Mouse (Mus musculus) forebrain, embryonic 14.5 days (tissue): ENCODE measurements around the gene Atp6v0a1. TPM values are rescaled to one million over a fixed set of nuclear protein-coding genes. Genes with fewer than 3 reads are reported as not detected.

ENCODE experiments used
- ATAC-seq: fragments of 200-750 bp; cut with Nextera tagmentation; 2 replicates; pipeline ENCODE4 v1.8.0; 2017; ENCODE audit warnings: mild to moderate bottlenecking, moderate library complexity
- DNase-seq: peaks from one replicate; pipeline ENCODE4 v3.0.0-alpha.2; 2015; ENCODE audit warnings: low spot score
- H3K27ac ChIP-seq: fragments of 300-500 bp; sonication (generic); 2 replicates; pipeline ENCODE4 v1.5.1; 2014; ENCODE audit warnings: low read depth, mild to moderate bottlenecking, control low read depth, low read length, moderate library complexity
- H3K27me3 ChIP-seq: fragments of 300-500 bp; sonication (generic); replicated peaks from 2 replicates; pipeline ENCODE4 v1.6.1; 2014; ENCODE audit warnings: low read length, control low read depth, mixed read lengths; ENCODE audit not compliant: control insufficient read depth, insufficient read depth
- H3K36me3 ChIP-seq: fragments of 300-500 bp; sonication (generic); 2 replicates; pipeline ENCODE4 v1.6.1; 2014; ENCODE audit warnings: low read length, control low read depth; ENCODE audit not compliant: control insufficient read depth, insufficient read depth
- H3K4me1 ChIP-seq: fragments of 300-500 bp; sonication (generic); 2 replicates; pipeline ENCODE4 v1.6.1; 2014; ENCODE audit warnings: antibody characterized with exemption, low read length, control low read depth; ENCODE audit not compliant: control insufficient read depth, insufficient read depth
- H3K4me2 ChIP-seq: fragments of 300-500 bp; sonication (generic); 2 replicates; pipeline ENCODE4 v1.6.1; 2014; ENCODE audit warnings: mild to moderate bottlenecking, control low read depth, low read length
- H3K4me3 ChIP-seq: fragments of 300-500 bp; sonication (generic); 2 replicates; pipeline ENCODE4 v1.5.1; 2014; ENCODE audit warnings: low read depth, low read length, control low read depth
- H3K9ac ChIP-seq: fragments of 300-500 bp; sonication (generic); 2 replicates; pipeline ENCODE4 v1.6.1; 2014; ENCODE audit warnings: mild to moderate bottlenecking, low read length, control low read depth, moderate library complexity
- H3K9me3 ChIP-seq: fragments of 300-500 bp; sonication (generic); replicated peaks from 2 replicates; pipeline ENCODE4 v1.6.1; 2016; ENCODE audit warnings: low read length, control low read depth, mixed read lengths; ENCODE audit not compliant: control insufficient read depth
- WGBS: fragments of 180-500 bp; shearing (Covaris S2); extraction: QIAGEN DNeasy Blood & Tissue Kit; methylation state at CpG from one replicate; pipeline ENCODE4 v1.1.7; 2014; 5-methylcytosine and 5-hydroxymethylcytosine counted together
- polyA plus RNA-seq: library from polyadenylated mRNA; unstranded; fragments of >200 nt; fragmentation: Nextera tagmentation; extraction: Ambion mirVana; gene quantifications from 2 replicates; pipeline ENCODE4 v1.2.1, GENCODE M21; 2014

The Atp6v0a1 gene
- polyA plus RNA-seq, 1 experiment from 2014 or later: 50.2 TPM

- ATAC-seq (no peak), DNase-seq (no peak)
- Histone ChIP-seq H3K4me3 (no peak overlapping the region), H3K4me1 (peaks cover 2% of the 10 kb centered on the region; the same call in 1 of the 2 replicates), H3K27me3 (peaks cover 29% of the 10 kb centered on the region), H3K36me3 (no peaks in the 10 kb centered on the region), H3K27ac (no peak overlapping the region), H3K4me2 (no peak overlapping the region), H3K9me3 (no peaks in the 10 kb centered on the region), H3K9ac (no peak overlapping the region)
- WGBS: 76% methylated on average over 14 of the region's 14 CpGs
Measured at GRCm38 (mm10) chr11:100974381-100974970, 34.8 kb upstream of the Atp6v0a1 start.

- 75% methylated on average over 7 of the region's 7 CpGs for WGBS
Measured at GRCm38 (mm10) chr11:100975241-100975640, 34.0 kb upstream of the Atp6v0a1 start.

DNA sequence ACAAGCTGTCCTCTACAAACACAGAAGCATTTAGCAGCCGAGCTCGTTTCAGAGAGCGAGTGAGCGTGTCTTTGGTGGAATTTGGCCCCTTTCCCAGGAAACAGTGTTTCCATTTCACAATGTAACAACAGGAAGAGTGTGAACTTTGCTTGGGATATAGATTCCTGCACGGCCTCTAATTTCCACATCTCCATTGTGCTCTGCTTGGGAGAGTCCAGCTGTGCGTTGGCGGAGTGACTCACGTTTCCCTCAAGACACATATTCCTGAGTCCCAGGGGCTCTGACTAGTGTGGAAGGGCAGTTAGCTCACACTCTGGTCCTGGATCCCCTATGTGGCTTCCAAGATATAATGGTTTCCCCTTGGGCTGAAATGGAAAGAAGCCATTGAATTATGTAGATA lies 29.4 kb upstream of the Atp6v0a1 start:
- H3K4me3 ChIP-seq: no peak overlapping the region
- peak; percentile 41 for DNase-seq
- no peak overlapping the region for H3K9ac ChIP-seq
- no peaks in the 10 kb centered on the region for H3K36me3 ChIP-seq
- H3K4me2 ChIP-seq: no peak overlapping the region
- WGBS: 40% methylated on average over 8 of the region's 8 CpGs
- peaks cover 7% of the 10 kb centered on the region; the same call in 1 of the 2 replicates for H3K27me3 ChIP-seq
- H3K27ac ChIP-seq: no peak overlapping the region
- no peak for ATAC-seq
- no peaks in the 10 kb centered on the region for H3K9me3 ChIP-seq
- H3K4me1 ChIP-seq: peaks cover 4% of the 10 kb centered on the region

More at GRCm38 (mm10) chr11:100975241-100975640, 34.0 kb upstream of the Atp6v0a1 start:
- no peaks in the 10 kb centered on the region for H3K36me3 ChIP-seq
- H3K9me3 ChIP-seq: no peaks in the 10 kb centered on the region
- no peak overlapping the region for H3K27ac ChIP-seq
- ATAC-seq: no peak
- peaks cover 21% of the 10 kb centered on the region for H3K27me3 ChIP-seq
- no peak overlapping the region for H3K9ac ChIP-seq
- H3K4me3 ChIP-seq: no peak overlapping the region
- no peak for DNase-seq
- no peaks in the 10 kb centered on the region; the same call in 1 of the 2 replicates for H3K4me1 ChIP-seq
- no peak overlapping the region for H3K4me2 ChIP-seq

- peaks cover 4% of the 10 kb centered on the region for H3K4me1 ChIP-seq
- H3K9ac ChIP-seq: no peak overlapping the region
- no peaks in the 10 kb centered on the region for H3K9me3 ChIP-seq
- no peak for ATAC-seq
- no peaks in the 10 kb centered on the region for H3K36me3 ChIP-seq
- H3K4me3 ChIP-seq: no peak overlapping the region
- peaks cover 7% of the 10 kb centered on the region; the same call in 1 of the 2 replicates for H3K27me3 ChIP-seq
- H3K4me2 ChIP-seq: no peak overlapping the region
- H3K27ac ChIP-seq: no peak overlapping the region
- 89% methylated on average over 1 of the region's 1 CpGs for WGBS
- no peak for DNase-seq
Measured at GRCm38 (mm10) chr11:100980438-100980837, 28.8 kb upstream of the Atp6v0a1 start.

GRCm38 (mm10) chr11:100981236-100981635 lies 28.0 kb upstream of the Atp6v0a1 start:
- no peak overlapping the region for H3K9ac ChIP-seq
- DNase-seq: no peak
- no peak for ATAC-seq

GRCm38 (mm10) chr11:100982087-100982486 lies 27.2 kb upstream of the Atp6v0a1 start:
- H3K9ac ChIP-seq: no peak overlapping the region
- H3K4me3 ChIP-seq: no peak overlapping the region
- DNase-seq: no peak
- no peaks in the 10 kb centered on the region for H3K36me3 ChIP-seq
- no peak for ATAC-seq
- H3K27ac ChIP-seq: no peak overlapping the region
- H3K4me2 ChIP-seq: no peak overlapping the region
- H3K4me1 ChIP-seq: peaks cover 4% of the 10 kb centered on the region
- WGBS: 9% methylated on average over 8 of the region's 8 CpGs
- H3K9me3 ChIP-seq: no peaks in the 10 kb centered on the region
- H3K27me3 ChIP-seq: peaks cover 7% of the 10 kb centered on the region; the same call in 1 of the 2 replicates

More at GRCm38 (mm10) chr11:100981236-100981635, 28.0 kb upstream of the Atp6v0a1 start:
- Histone ChIP-seq H3K27me3 (peaks cover 7% of the 10 kb centered on the region; the same call in 1 of the 2 replicates), H3K9me3 (no peaks in the 10 kb centered on the region), H3K27ac (no peak overlapping the region), H3K36me3 (no peaks in the 10 kb centered on the region), H3K4me2 (no peak overlapping the region), H3K4me1 (peaks cover 4% of the 10 kb centered on the region), H3K4me3 (no peak overlapping the region)
- WGBS: 63% methylated on average over 3 of the region's 3 CpGs

GRCm38 (mm10) chr11:100983125-100983777 lies 26.0 kb upstream of the Atp6v0a1 start:
- DNase-seq: peak; percentile 90
- no peak overlapping the region for H3K27ac ChIP-seq
- H3K36me3 ChIP-seq: no peaks in the 10 kb centered on the region
- WGBS: 3% methylated on average over 20 of the region's 20 CpGs
- ATAC-seq: peak; percentile 80
- peak overlapping the region; percentile 49 for H3K4me2 ChIP-seq
- peaks cover 4% of the 10 kb centered on the region for H3K4me1 ChIP-seq
- peak overlapping the region; percentile 24 for H3K4me3 ChIP-seq
- H3K27me3 ChIP-seq: peaks cover 7% of the 10 kb centered on the region; the same call in 1 of the 2 replicates
- 0 out of 2 replicates have a peak overlapping the region, but pooled peaks have one; percentile 40 for H3K9ac ChIP-seq
- H3K9me3 ChIP-seq: no peaks in the 10 kb centered on the region

GRCm38 (mm10) chr11:100983778-100984131 lies 25.5 kb upstream of the Atp6v0a1 start:
- Histone ChIP-seq H3K27me3 (peaks cover 7% of the 10 kb centered on the region; the same call in 1 of the 2 replicates), H3K4me2 (no peak overlapping the region), H3K9ac (no peak overlapping the region), H3K9me3 (no peaks in the 10 kb centered on the region), H3K36me3 (no peaks in the 10 kb centered on the region), H3K4me1 (peaks cover 4% of the 10 kb centered on the region), H3K27ac (no peak overlapping the region), H3K4me3 (no peak overlapping the region)
- ATAC-seq (no peak), DNase-seq (no peak)
- 79% methylated on average over 7 of the region's 7 CpGs for WGBS

- H3K4me3 ChIP-seq: no peak overlapping the region
- no peaks in the 10 kb centered on the region for H3K36me3 ChIP-seq
- DNase-seq (no peak), ATAC-seq (no peak)
- 47% methylated on average over 3 of the region's 3 CpGs for WGBS
- no peak overlapping the region for H3K27ac ChIP-seq
- no peak overlapping the region for H3K9ac ChIP-seq
- H3K9me3 ChIP-seq: no peaks in the 10 kb centered on the region
- peaks cover 7% of the 10 kb centered on the region; the same call in 1 of the 2 replicates for H3K27me3 ChIP-seq
- no peak overlapping the region for H3K4me2 ChIP-seq
- H3K4me1 ChIP-seq: peaks cover 4% of the 10 kb centered on the region
Measured at GRCm38 (mm10) chr11:100985607-100986006, 23.6 kb upstream of the Atp6v0a1 start.
